Mouse (Mus musculus) large intestine, adult 2 months (tissue): ENCODE results near the gene Ghrh. TPM values are rescaled to one million over a fixed set of nuclear protein-coding genes. Genes with fewer than 3 reads are reported as not detected.
"Not testable (repeated sequence)": the region's sequence is repeated elsewhere in the genome, so short reads cannot be mapped to it uniquely, and the experiment has no call there.

Experiments
- DNase-seq: peaks from one replicate; pipeline ENCODE4 v3.0.0-alpha.2; 2012; ENCODE audit warnings: low read depth, low spot score
- WGBS: fragments of 180-500 bp; shearing (Covaris S2); methylation state at CpG from one replicate; pipeline ENCODE4 v1.1.7; 2018; 5-methylcytosine and 5-hydroxymethylcytosine counted together
- polyA plus RNA-seq: library from polyadenylated mRNA; depleted of rRNA; stranded (reverse); fragments of >200 nt; gene quantifications from 2 replicates; pipeline ENCODE4 v1.2.3, GENCODE M21; 2012; rRNA removed

The Ghrh gene
- 0.22 TPM in 1 of 2 replicates, not detected in the other for polyA plus RNA-seq

- WGBS, result 72% methylated on average over 26 of the region's 26 CpGs
- no peak for DNase-seq
These were observed at the start of gene Ghrh for GRCm38 (mm10) chr2:157347361-157348159. Ghrh (minus strand) TSS chr2:157347506.

- DNase-seq, result no peak
- 57% methylated on average over 13 of the region's 13 CpGs for WGBS
These were observed 48.7 kb upstream of the Ghrh start for GRCm38 (mm10) chr2:157395960-157396359.

DNA sequence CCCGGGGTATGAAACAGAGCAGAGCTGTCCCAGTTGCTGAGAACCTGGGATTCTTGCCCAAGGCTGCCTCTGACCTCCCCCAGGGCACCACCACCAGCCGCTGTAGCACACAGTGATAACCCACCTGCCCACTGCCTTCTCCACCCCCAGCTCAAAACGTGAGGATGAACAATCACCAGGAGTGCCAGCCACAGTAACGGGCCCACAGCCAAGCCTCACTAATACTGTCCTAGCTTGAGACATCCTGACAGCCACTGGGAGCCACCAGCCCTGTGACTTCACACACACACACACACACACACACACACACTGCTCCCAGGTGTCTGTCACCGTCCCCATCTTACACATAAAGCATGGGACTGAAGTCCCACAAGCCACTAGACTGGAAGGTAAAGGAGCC, 48.1 kb upstream of the Ghrh start:
- DNase-seq, result no peak
- WGBS, result 23% methylated on average over 5 of the region's 5 CpGs

- no peak for DNase-seq
- 28% methylated on average over 6 of the region's 6 CpGs for WGBS
These were observed 47.6 kb upstream of the Ghrh start for GRCm38 (mm10) chr2:157394868-157395267.

DNA sequence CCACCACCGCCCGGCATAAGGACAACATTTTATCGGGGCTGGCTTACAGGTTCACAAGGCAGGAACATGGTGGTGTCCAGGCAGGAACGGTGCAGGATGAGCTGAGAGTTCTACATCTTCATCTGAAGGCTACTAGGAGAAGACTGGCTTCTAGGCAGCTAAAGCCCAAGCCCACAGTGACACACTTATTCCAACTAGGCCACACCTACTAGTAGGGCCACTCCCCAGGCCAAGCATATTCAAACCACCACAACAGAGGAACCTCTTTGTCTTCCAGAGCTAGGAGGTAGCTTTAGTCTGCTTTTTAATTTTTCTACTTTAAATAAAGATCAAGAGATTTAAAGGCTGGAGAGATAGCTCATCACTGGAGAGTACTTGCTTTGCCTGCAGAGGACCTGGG, 46.2 kb upstream of the Ghrh start:
- DNase-seq, result no peak
- WGBS, result 92% methylated on average over 4 of the region's 4 CpGs

- no peak for DNase-seq
- 77% methylated on average over 2 of the region's 2 CpGs for WGBS
These were observed 45.0 kb upstream of the Ghrh start for GRCm38 (mm10) chr2:157392331-157392730.

GRCm38 (mm10) chr2:157389591-157389921, 42.2 kb upstream of the Ghrh start:
- no peak for DNase-seq
- WGBS, result 82% methylated on average over 7 of the region's 7 CpGs

- not testable (repeated sequence) for DNase-seq
- 89% methylated on average over 14 of the region's 14 CpGs for WGBS
These were observed 41.7 kb upstream of the Ghrh start for GRCm38 (mm10) chr2:157388901-157389590.

- 79% methylated on average over 4 of the region's 4 CpGs for WGBS
These were observed 37.5 kb upstream of the Ghrh start for GRCm38 (mm10) chr2:157384836-157385235.

DNA sequence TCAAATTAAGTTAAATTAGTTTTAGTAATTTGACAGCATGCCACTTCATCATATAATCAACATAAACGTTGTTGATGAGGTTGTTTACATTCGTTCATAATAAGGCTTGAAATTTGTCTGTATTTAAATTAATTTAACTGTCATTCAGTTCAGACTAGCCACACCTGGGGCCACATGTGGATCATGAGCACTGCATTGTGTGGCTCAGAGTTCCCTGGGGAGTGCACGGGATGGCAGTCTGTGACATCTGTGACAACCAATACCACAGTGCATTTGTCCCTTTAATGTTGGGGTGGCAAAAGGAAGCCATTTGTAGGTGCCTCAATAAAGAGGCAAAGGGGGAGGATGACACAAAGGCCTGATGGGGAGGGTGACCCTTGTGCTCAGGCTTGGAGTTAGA, 29.7 kb upstream of the Ghrh start:
- DNase-seq, result no peak
- 54% methylated on average over 3 of the region's 3 CpGs for WGBS

More at GRCm38 (mm10) chr2:157384836-157385235, 37.5 kb upstream of the Ghrh start:
- no peak for DNase-seq

DNA sequence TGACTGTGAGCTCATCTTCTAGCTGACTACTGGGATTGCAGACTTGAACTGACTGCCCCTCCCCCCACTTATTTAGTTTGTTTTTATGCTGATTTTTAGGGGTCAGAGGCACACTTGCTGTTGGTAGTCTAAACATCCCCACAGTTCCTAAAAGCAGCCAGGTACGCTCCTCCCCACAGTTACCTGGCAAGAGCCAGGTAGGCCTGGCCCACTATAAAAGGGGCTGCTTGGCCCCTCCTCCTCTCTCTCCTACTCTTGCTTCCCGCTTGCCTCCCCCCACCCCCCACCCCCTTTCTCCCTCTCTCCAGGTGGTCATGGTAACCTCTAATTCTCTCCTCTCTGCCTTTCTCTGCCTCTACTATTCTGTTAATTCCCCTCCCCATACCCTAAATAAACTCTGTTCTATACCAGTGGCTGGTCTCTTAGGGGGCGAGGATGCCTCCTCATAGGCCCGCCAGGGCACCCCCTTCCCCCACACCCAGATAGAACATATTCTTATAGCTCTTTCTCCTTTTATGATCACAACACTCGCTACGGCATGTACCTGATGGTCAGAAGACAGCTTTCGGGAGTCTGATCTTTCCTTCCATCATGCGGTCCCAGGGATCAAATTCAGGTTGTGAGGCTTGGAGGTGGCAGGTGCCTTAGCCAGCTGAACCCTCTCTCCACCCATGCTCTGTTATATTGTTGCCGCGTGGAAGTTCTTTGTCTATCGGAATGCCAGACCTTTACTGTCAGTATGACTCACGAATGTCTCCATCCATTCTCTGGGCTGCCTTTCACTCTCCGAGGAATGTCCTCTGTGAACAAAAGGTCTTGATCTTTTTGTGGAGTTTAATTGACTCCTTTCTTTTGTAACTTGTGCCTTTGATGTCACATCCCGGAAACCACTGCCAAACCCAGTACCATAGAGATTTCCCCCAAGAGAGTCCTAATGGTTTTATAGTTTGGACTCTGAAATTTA, 28.8 kb upstream of the Ghrh start:
- DNase-seq, result no peak
- 26% methylated on average over 14 of the region's 14 CpGs for WGBS

DNA sequence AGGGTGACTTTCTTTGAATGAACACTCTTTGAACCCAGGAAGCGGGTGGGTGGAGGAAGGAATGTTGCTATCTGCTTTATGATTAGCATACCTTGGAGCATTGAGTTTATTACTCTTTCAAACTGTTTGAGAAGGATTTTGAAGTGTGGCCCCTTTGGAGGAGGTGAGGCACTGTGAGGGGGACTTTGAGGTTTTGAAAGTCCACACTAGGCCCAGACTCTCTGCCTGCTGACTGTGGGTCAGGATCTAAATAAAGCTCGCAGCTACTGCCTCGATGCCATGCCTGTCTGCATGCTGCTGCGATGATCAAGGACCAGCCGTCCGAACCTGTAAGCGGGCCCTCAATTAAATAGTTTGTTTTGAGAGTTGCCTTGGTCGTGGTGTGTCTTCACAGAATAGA, 27.7 kb upstream of the Ghrh start:
- DNase-seq, result no peak
- 44% methylated on average over 8 of the region's 8 CpGs for WGBS

- 18% methylated on average over 3 of the region's 3 CpGs for WGBS
- no peak for DNase-seq
These were observed 26.4 kb upstream of the Ghrh start for GRCm38 (mm10) chr2:157373681-157374080.

- 61% methylated on average over 6 of the region's 6 CpGs for WGBS
- DNase-seq, result no peak
These were observed 24.4 kb upstream of the Ghrh start for GRCm38 (mm10) chr2:157371696-157372095.

DNA sequence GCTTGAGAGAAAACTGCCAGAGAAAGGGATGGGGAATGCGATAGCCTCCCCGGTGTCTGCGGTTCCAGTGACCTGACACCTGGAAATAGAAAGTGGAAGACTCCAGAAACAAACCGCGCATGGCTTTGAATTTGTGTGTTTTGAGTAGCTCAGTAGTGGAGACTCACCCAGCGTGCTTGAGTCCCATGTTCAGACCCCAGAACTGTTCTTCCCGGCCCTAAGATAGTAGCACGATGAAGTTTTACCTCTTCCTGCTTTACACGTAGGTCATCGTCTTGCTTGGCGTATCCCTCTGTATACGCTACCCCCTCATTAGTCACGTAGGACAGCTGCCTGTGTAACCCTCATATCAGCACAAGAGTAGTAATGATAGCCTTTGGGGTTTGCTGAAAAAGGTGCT, 20.7 kb upstream of the Ghrh start:
- DNase-seq, result no peak
- under 1% methylated on average over 13 of the region's 13 CpGs for WGBS

GRCm38 (mm10) chr2:157367184-157367893, 20.0 kb upstream of the Ghrh start, which contains the start of gene Manbal:
Manbal (plus strand) TSS chr2:157367594.
- 4% methylated on average over 42 of the region's 42 CpGs for WGBS

DNA sequence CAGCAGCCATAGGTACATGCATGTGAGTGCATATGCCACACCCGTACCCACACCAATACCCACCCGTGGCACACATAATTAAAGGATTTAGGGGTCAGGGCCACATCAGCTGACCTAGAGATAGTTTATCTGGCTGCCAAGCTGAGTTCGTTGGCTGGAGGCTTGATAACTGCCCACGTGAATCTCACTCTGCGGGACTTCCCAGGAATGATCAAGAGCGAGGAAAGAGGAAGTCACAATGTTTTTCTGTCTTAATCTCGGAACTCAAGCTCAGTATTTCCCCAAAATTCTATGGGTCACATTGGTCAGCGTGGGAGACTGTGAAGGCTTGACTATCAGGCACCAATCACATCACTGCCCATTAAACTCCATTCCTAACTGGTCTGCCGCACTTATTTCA, 19.5 kb upstream of the Ghrh start:
- WGBS, result 74% methylated on average over 9 of the region's 9 CpGs
- no peak for DNase-seq

More at GRCm38 (mm10) chr2:157367184-157367893, 20.0 kb upstream of the Ghrh start, which contains the start of gene Manbal:
- no peak for DNase-seq

- 89% methylated on average over 3 of the region's 3 CpGs for WGBS
- no peak for DNase-seq
These were observed 15.7 kb upstream of the Ghrh start for GRCm38 (mm10) chr2:157363031-157363430.

DNA sequence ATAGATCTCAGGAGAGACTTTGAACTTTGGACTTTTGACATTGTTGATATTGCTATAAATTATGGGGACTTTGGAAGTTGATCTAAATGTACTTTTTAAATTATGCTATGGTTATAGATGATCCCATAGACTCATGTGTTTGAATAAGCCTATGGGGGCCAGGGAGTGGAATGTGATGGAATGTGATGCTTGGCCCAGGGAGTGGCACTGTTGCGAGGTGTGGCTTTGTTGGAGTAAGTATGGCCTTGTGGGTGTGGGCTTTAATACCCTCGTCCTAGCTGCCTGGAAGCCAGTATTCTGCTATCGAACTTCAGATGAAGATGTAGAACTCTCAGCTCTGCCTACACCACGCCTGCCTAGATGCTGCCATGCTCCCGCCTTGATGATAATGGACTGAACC, 12.7 kb upstream of the Ghrh start:
- 52% methylated on average over 5 of the region's 5 CpGs for WGBS

More for the DNA sequence above, 12.7 kb upstream of the Ghrh start:
- no peak for DNase-seq
